Mouse (Mus musculus): ENCODE measurements around the gene Gck. TPM values are rescaled to one million over a fixed set of nuclear protein-coding genes. Genes with fewer than 3 reads are reported as not detected.

The Gck gene
- 3.9 and 4.2 TPM in 2 replicates for polyA plus RNA-seq (2014; fragmentation: Nextera tagmentation; extraction: Ambion mirVana)

DNA sequence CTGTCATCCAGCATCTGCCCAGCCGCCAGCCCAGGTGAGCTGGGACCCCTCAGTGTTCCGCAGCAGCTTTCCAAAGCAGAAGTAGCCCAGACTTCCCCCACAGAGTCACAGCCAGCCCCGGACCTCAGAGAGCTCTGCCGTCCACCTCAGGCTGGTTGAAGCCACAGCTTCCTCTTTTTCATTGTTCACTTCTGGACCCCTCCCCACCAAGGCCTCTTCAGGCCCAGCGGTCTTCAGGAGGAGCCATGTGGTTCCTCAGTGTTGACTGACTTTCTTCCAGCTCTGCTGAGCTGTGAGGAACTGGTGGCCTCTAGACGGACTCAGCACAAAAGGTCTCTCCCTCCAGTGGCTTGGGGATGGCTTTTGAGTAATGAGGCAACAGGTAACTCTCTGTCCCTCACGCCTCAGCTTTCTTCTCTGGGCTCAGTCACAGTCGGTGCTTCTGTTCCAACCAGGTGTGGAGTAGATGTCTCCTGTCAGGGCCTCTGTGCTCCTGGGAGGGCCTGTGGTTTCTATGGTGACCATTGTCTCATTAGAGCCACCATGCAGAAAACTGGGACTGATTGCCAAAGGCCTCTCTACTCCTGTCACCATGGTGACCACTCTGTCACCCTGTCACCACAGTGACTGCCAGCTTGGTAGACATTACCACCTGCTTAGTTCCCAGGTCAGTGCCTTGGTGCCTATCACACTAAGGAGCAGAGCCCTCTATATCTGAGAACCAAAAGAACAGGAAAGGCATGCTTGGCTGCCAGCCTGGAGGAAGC is at the start of gene Gck:
Gene Gck, minus strand, starts transcription at position 496 of the 767 bp plus-strand sequence.
- H3K9me3 ChIP-seq (ENCODE audit: control insufficient read depth, low read length), result no peaks in the 10 kb centered on the region
- WGBS, result 41% methylated on average over 8 of the region's 8 CpGs
- no peak within 1 kb of the TSS for H3K9ac ChIP-seq
- ATAC-seq (ENCODE audit: low FRiP score) (peak; percentile 48; the same call in 1 of the 2 replicates), DNase-seq (ENCODE audit: low spot score) (no peak)
- H3K36me3 ChIP-seq (replicated peaks; ENCODE audit: control insufficient read depth, insufficient read depth), result no peaks in the 10 kb centered on the region
- H3K4me2 ChIP-seq (replicated peaks), result no peak within 1 kb of the TSS
- H3K4me1 ChIP-seq (replicated peaks; ENCODE audit: control insufficient read depth, insufficient read depth, low read length), result peaks cover 5% of the 10 kb centered on the region
- H3K4me3 ChIP-seq (replicated peaks; ENCODE audit: low read length), result no peak within 1 kb of the TSS
- no peaks in the 10 kb centered on the region for H3K27me3 ChIP-seq (ENCODE audit: control insufficient read depth, insufficient read depth, low read length)
- H3K27ac ChIP-seq, result no peak within 1 kb of the TSS

- no peak for DNase-seq (ENCODE audit: low spot score)
- 95% methylated on average over 2 of the region's 2 CpGs for WGBS
- ATAC-seq (ENCODE audit: low FRiP score), result no peak
- no peaks in the 10 kb centered on the region for H3K27me3 ChIP-seq (ENCODE audit: control insufficient read depth, insufficient read depth, low read length)
- no peak overlapping the region for H3K27ac ChIP-seq
- H3K36me3 ChIP-seq (replicated peaks; ENCODE audit: control insufficient read depth, insufficient read depth), result 0 out of 2 replicates have a peak, but pooled peaks cover 13% of the 10 kb centered on the region
- peaks cover 7% of the 10 kb centered on the region for H3K4me1 ChIP-seq (replicated peaks; ENCODE audit: control insufficient read depth, insufficient read depth, low read length)
- no peak overlapping the region for H3K9ac ChIP-seq
- H3K9me3 ChIP-seq (ENCODE audit: control insufficient read depth, low read length), result no peaks in the 10 kb centered on the region
- H3K4me3 ChIP-seq (replicated peaks; ENCODE audit: low read length), result no peak overlapping the region
- H3K4me2 ChIP-seq (replicated peaks), result no peak overlapping the region
Observed at GRCm38 (mm10) chr11:5998472-5998871, 48.6 kb upstream of the Gck start.

DNA sequence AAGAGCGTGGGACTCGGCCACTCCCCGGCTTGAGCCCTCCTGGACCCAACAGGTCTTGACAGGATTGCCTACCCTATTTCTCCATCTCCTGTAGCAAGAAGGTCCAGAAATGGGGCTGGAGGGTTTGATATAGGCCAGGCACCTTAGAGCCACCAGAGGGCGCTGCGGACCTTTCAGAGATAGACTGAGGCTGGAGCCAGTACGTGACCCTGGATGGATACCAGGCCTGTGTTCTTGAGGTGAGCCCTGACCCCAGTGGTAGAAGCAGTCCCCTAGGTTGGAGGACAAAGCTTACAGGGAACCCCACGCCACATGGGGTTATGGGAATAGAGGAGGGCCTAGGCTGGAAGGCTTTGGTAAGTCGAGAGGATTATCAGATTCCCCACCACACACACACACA is 46.1 kb upstream of the Gck start:
- Histone ChIP-seq H3K4me2 (replicated peaks) (no peak overlapping the region), H3K9me3 (ENCODE audit: control insufficient read depth, low read length) (no peaks in the 10 kb centered on the region), H3K27me3 (ENCODE audit: control insufficient read depth, insufficient read depth, low read length) (no peaks in the 10 kb centered on the region), H3K9ac (no peak overlapping the region), H3K4me3 (replicated peaks; ENCODE audit: low read length) (no peak overlapping the region), H3K27ac (no peak overlapping the region), H3K36me3 (replicated peaks; ENCODE audit: control insufficient read depth, insufficient read depth) (peaks cover 23% of the 10 kb centered on the region), H3K4me1 (replicated peaks; ENCODE audit: control insufficient read depth, insufficient read depth, low read length) (peaks cover 7% of the 10 kb centered on the region)
- 0 out of 2 replicates have a peak, but pooled peaks have one; percentile 9 for ATAC-seq (ENCODE audit: low FRiP score)
- 19% methylated on average over 8 of the region's 8 CpGs for WGBS
- DNase-seq (ENCODE audit: low spot score), result peak; percentile 90

DNA sequence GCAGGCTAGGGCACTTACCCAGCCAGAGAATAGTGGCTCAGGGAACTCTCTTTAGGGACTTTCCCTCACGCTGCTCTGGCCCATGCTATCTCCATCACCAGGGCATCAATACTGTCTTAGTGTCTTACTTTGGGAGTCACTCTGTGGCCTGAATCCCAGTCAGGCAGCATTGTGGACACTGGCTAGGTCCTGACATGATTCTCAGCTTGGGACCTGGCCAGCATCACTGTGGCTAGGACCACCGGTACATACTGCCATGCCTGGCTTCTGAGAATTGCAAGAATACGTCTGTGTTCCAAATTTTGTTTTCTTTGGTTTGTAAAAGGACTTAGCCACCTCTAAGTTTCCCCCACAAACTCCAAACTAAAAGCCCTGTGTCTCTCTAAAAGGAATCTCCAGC is 45.0 kb upstream of the Gck start:
- H3K27me3 ChIP-seq (ENCODE audit: control insufficient read depth, insufficient read depth, low read length), result no peaks in the 10 kb centered on the region
- no peak overlapping the region for H3K9ac ChIP-seq
- no peak overlapping the region for H3K4me3 ChIP-seq (replicated peaks; ENCODE audit: low read length)
- H3K9me3 ChIP-seq (ENCODE audit: control insufficient read depth, low read length), result no peaks in the 10 kb centered on the region
- no peak overlapping the region for H3K27ac ChIP-seq
- no peak overlapping the region for H3K4me2 ChIP-seq (replicated peaks)
- DNase-seq (ENCODE audit: low spot score) (no peak), ATAC-seq (ENCODE audit: low FRiP score) (no peak)
- H3K36me3 ChIP-seq (replicated peaks; ENCODE audit: control insufficient read depth, insufficient read depth), result peaks cover 26% of the 10 kb centered on the region
- H3K4me1 ChIP-seq (replicated peaks; ENCODE audit: control insufficient read depth, insufficient read depth, low read length), result peaks cover under 1% of the 10 kb centered on the region
- 83% methylated on average over 3 of the region's 3 CpGs for WGBS

DNA sequence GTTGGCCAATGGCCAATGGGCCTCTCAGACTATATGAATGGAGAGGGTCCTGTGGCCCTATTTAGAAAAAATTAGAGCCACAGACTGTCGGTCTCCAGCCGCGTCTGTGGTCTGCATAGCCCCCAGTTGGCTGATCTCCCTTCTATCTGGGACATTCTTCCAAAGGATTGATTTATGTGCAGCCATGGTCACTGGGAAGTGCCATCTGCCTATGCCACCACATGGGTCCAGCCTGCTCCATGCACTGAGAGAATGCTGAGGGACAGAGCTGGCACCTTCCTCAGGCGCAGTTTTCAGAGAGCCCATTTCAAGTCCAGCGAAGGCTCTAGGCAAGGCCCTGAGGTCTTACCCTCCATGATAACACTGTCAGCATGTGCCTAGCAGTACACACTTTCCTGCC is 44.3 kb upstream of the Gck start:
- DNase-seq (ENCODE audit: low spot score) (no peak), ATAC-seq (ENCODE audit: low FRiP score) (no peak)
- Histone ChIP-seq H3K9me3 (ENCODE audit: control insufficient read depth, low read length) (no peaks in the 10 kb centered on the region), H3K27me3 (ENCODE audit: control insufficient read depth, insufficient read depth, low read length) (no peaks in the 10 kb centered on the region), H3K4me3 (replicated peaks; ENCODE audit: low read length) (no peak overlapping the region), H3K9ac (no peak overlapping the region), H3K36me3 (replicated peaks; ENCODE audit: control insufficient read depth, insufficient read depth) (peaks cover 24% of the 10 kb centered on the region), H3K4me2 (replicated peaks) (no peak overlapping the region), H3K27ac (no peak overlapping the region), H3K4me1 (replicated peaks; ENCODE audit: control insufficient read depth, insufficient read depth, low read length) (no peaks in the 10 kb centered on the region)
- 84% methylated on average over 5 of the region's 5 CpGs for WGBS

DNA sequence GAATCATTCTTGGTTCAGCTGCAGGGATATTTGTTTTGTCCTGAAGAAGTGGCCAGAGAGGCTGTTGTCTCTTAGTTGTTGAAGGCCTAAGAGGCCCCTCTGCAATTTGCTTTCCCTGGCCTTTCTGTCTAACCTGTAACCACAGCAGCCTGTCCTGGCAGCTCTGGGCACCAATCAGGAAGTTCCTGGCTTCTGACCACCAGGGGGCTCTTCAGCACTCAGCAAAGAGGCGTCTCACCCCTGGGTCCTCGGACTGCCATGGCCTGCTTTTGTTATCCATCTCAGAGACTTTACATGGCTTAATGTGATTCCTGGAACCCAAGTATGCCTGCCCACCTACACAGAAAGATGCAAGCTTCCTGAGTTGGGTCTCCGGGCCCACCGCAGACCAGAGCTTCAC is 41.0 kb upstream of the Gck start:
- no peak overlapping the region for H3K4me3 ChIP-seq (replicated peaks; ENCODE audit: low read length)
- no peaks in the 10 kb centered on the region for H3K9me3 ChIP-seq (ENCODE audit: control insufficient read depth, low read length)
- no peak overlapping the region for H3K9ac ChIP-seq
- H3K36me3 ChIP-seq (replicated peaks; ENCODE audit: control insufficient read depth, insufficient read depth), result peaks cover 40% of the 10 kb centered on the region
- WGBS, result 39% methylated on average over 4 of the region's 4 CpGs
- no peak overlapping the region for H3K4me2 ChIP-seq (replicated peaks)
- no peak overlapping the region for H3K27ac ChIP-seq
- H3K27me3 ChIP-seq (ENCODE audit: control insufficient read depth, insufficient read depth, low read length), result no peaks in the 10 kb centered on the region
- no peak for ATAC-seq (ENCODE audit: low FRiP score)
- H3K4me1 ChIP-seq (replicated peaks; ENCODE audit: control insufficient read depth, insufficient read depth, low read length), result no peaks in the 10 kb centered on the region
- DNase-seq (ENCODE audit: low spot score), result peak; percentile 78

DNA sequence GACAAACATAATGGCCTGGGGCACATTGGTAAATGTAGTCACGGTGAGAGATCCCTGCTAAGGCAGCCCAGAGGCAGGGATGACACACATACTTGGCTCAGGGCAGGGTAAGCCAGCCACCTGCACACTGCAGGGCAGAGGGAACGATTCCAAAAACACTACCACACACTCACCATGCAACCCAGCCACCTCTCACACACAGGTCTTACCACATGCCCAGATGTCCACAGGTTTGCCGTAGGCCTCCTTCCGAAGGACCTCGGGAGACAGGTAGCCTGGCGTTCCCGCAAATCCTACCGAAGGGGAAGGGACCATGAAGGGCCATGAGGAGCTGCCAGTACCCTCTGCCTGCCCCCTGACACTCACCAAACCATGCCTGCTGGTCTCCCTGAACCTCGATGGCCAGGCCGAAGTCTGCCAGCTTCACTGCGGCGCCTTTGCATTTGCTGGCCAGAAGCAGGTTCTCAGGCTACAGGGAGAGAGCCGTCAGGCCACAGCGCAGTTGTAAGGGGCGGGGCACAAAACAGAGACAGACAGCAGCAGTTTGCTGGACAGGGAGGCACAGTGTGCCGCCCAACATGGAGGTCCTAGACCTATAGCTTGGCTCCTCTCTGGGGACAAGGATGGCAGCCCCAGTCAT is 40.2 kb upstream of the Gck start:
- Histone ChIP-seq H3K9me3 (ENCODE audit: control insufficient read depth, low read length) (no peaks in the 10 kb centered on the region), H3K4me3 (replicated peaks; ENCODE audit: low read length) (no peak overlapping the region), H3K27ac (no peak overlapping the region), H3K4me2 (replicated peaks) (no peak overlapping the region), H3K27me3 (ENCODE audit: control insufficient read depth, insufficient read depth, low read length) (no peaks in the 10 kb centered on the region), H3K36me3 (replicated peaks; ENCODE audit: control insufficient read depth, insufficient read depth) (peaks cover 40% of the 10 kb centered on the region), H3K4me1 (replicated peaks; ENCODE audit: control insufficient read depth, insufficient read depth, low read length) (no peaks in the 10 kb centered on the region), H3K9ac (no peak overlapping the region)
- ATAC-seq (ENCODE audit: low FRiP score) (no peak), DNase-seq (ENCODE audit: low spot score) (no peak)
- 85% methylated on average over 16 of the region's 16 CpGs for WGBS

GRCm38 (mm10) chr11:5988126-5988525 is 38.2 kb upstream of the Gck start:
- H3K36me3 ChIP-seq (replicated peaks; ENCODE audit: control insufficient read depth, insufficient read depth), result peaks cover 33% of the 10 kb centered on the region
- H3K27ac ChIP-seq, result no peak overlapping the region
- DNase-seq (ENCODE audit: low spot score), result no peak
- no peaks in the 10 kb centered on the region for H3K27me3 ChIP-seq (ENCODE audit: control insufficient read depth, insufficient read depth, low read length)
- H3K4me1 ChIP-seq (replicated peaks; ENCODE audit: control insufficient read depth, insufficient read depth, low read length), result no peaks in the 10 kb centered on the region
- 80% methylated on average over 10 of the region's 10 CpGs for WGBS
- no peaks in the 10 kb centered on the region for H3K9me3 ChIP-seq (ENCODE audit: control insufficient read depth, low read length)
- no peak overlapping the region for H3K9ac ChIP-seq
- H3K4me2 ChIP-seq (replicated peaks), result no peak overlapping the region
- H3K4me3 ChIP-seq (replicated peaks; ENCODE audit: low read length), result no peak overlapping the region
- no peak for ATAC-seq (ENCODE audit: low FRiP score)

DNA sequence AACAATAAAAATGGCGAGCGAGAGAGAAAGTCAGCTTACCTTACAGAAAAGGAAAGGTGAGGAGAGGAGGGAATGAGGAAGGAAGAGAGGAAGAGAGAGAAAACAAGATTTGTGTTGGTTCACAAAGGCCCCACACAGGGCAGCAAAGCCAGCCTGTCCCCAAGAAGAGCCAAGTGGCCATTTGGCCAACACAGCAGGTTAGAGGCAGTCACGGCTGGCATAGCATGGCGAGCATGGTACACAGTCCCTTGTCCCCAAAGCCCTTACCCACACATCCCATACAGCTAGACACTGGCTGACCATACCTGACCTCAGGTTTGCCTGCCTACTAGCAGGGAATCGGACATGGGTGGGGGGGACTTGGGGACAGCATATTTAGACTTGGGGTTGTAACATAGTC is 33.7 kb upstream of the Gck start:
- Histone ChIP-seq H3K27me3 (ENCODE audit: control insufficient read depth, insufficient read depth, low read length) (no peaks in the 10 kb centered on the region), H3K9ac (no peak overlapping the region), H3K4me3 (replicated peaks; ENCODE audit: low read length) (no peak overlapping the region), H3K4me2 (replicated peaks) (no peak overlapping the region), H3K9me3 (ENCODE audit: control insufficient read depth, low read length) (no peaks in the 10 kb centered on the region), H3K27ac (no peak overlapping the region), H3K4me1 (replicated peaks; ENCODE audit: control insufficient read depth, insufficient read depth, low read length) (no peaks in the 10 kb centered on the region), H3K36me3 (replicated peaks; ENCODE audit: control insufficient read depth, insufficient read depth) (peaks cover 38% of the 10 kb centered on the region)
- 93% methylated on average over 5 of the region's 5 CpGs for WGBS
- ATAC-seq (ENCODE audit: low FRiP score) (no peak), DNase-seq (ENCODE audit: low spot score) (no peak)
